Mouse (Mus musculus): ENCODE results near the gene Itga6.

GRCm38 (mm10) chr2:71744320-71744719 lies 1.1 kb upstream of the Itga6 start:
- TF ChIP-seq GATA1 (IDR thresholded peaks at IDR 0.05; ENCODE audit: low read length) (no peak), TAL1 (IDR thresholded peaks at IDR 0.05; ENCODE audit: low read length) (no peak)
